Mouse (Mus musculus): ENCODE results near the gene Zdhhc6. TPM values are rescaled to one million over a fixed set of nuclear protein-coding genes. Genes with fewer than 3 reads are reported as not detected.

Zdhhc6 gene
- polyA plus RNA-seq, 1 experiment from 2014 or later, result 72.1 TPM

GRCm38 (mm10) chr19:55258514-55258913 is 57.3 kb downstream of the Zdhhc6 start:
- no peaks in the 10 kb centered on the region for H3K9me3 ChIP-seq (replicated peaks)
- H3K4me3 ChIP-seq, result no peak overlapping the region
- no peak overlapping the region for H3K9ac ChIP-seq
- peaks cover 24% of the 10 kb centered on the region for H3K4me1 ChIP-seq (replicated peaks)
- H3K27ac ChIP-seq (ENCODE audit: poor library complexity, severe bottlenecking), result no peak overlapping the region
- WGBS, result 85% methylated on average over 5 of the region's 5 CpGs
- H3K36me3 ChIP-seq, result no peaks in the 10 kb centered on the region
- H3K27me3 ChIP-seq (replicated peaks), result no peaks in the 10 kb centered on the region
- ATAC-seq (ENCODE audit: insufficient number of reproducible peaks, low FRiP score), result no peak
- no peak overlapping the region for H3K4me2 ChIP-seq

- Histone ChIP-seq H3K36me3 (no peaks in the 10 kb centered on the region), H3K9ac (no peak overlapping the region), H3K27me3 (replicated peaks) (no peaks in the 10 kb centered on the region), H3K27ac (ENCODE audit: poor library complexity, severe bottlenecking) (no peak overlapping the region), H3K4me3 (no peak overlapping the region), H3K4me2 (no peak overlapping the region), H3K9me3 (replicated peaks) (no peaks in the 10 kb centered on the region), H3K4me1 (replicated peaks) (peaks cover 26% of the 10 kb centered on the region)
- 53% methylated on average over 5 of the region's 5 CpGs for WGBS
- no peak for ATAC-seq (ENCODE audit: insufficient number of reproducible peaks, low FRiP score)
Observed at GRCm38 (mm10) chr19:55257656-55258375, 58.0 kb downstream of the Zdhhc6 start.

- Histone ChIP-seq H3K9me3 (replicated peaks) (no peaks in the 10 kb centered on the region), H3K4me1 (replicated peaks) (peaks cover 27% of the 10 kb centered on the region), H3K9ac (no peak overlapping the region), H3K4me2 (no peak overlapping the region), H3K36me3 (no peaks in the 10 kb centered on the region), H3K27ac (ENCODE audit: poor library complexity, severe bottlenecking) (no peak overlapping the region), H3K27me3 (replicated peaks) (no peaks in the 10 kb centered on the region), H3K4me3 (no peak overlapping the region)
- no peak for ATAC-seq (ENCODE audit: insufficient number of reproducible peaks, low FRiP score)
- WGBS, result 85% methylated on average over 9 of the region's 9 CpGs
Observed at GRCm38 (mm10) chr19:55256156-55256555, 59.7 kb downstream of the Zdhhc6 start.

GRCm38 (mm10) chr19:55254513-55255016 is 61.3 kb downstream of the Zdhhc6 start:
- H3K36me3 ChIP-seq, result no peaks in the 10 kb centered on the region
- H3K4me2 ChIP-seq, result peak overlapping the region; percentile 94
- H3K27ac ChIP-seq (ENCODE audit: poor library complexity, severe bottlenecking), result peak overlapping the region; percentile 87; the same call in 1 of the 2 replicates
- H3K9me3 ChIP-seq (replicated peaks), result no peaks in the 10 kb centered on the region
- peak overlapping the region; percentile 83 for H3K9ac ChIP-seq
- H3K4me1 ChIP-seq (replicated peaks), result peaks cover 27% of the 10 kb centered on the region
- H3K27me3 ChIP-seq (replicated peaks), result no peaks in the 10 kb centered on the region
- 17% methylated on average over 5 of the region's 5 CpGs for WGBS
- ATAC-seq (ENCODE audit: insufficient number of reproducible peaks, low FRiP score), result peak; percentile 49; the same call in 1 of the 2 replicates
- H3K4me3 ChIP-seq, result peak overlapping the region; percentile 77

- under 1% methylated on average over 32 of the region's 32 CpGs for WGBS
Observed at GRCm38 (mm10) chr19:55253570-55254441, 62.0 kb downstream of the Zdhhc6 start.

GRCm38 (mm10) chr19:55253239-55253569 is 62.6 kb downstream of the Zdhhc6 start:
- no peaks in the 10 kb centered on the region for H3K36me3 ChIP-seq
- 0 out of 2 replicates have a peak, but pooled peaks cover 4% of the 10 kb centered on the region for H3K27me3 ChIP-seq (replicated peaks)
- peak overlapping the region; percentile 87; the same call in 1 of the 2 replicates for H3K27ac ChIP-seq (ENCODE audit: poor library complexity, severe bottlenecking)
- peak overlapping the region; percentile 94 for H3K4me2 ChIP-seq
- WGBS, result 3% methylated on average over 9 of the region's 9 CpGs
- 0 out of 2 replicates have a peak, but pooled peaks have one; percentile 2 for ATAC-seq (ENCODE audit: insufficient number of reproducible peaks, low FRiP score)
- peak overlapping the region; percentile 77 for H3K4me3 ChIP-seq
- H3K9ac ChIP-seq, result peak overlapping the region; percentile 83
- peaks cover 19% of the 10 kb centered on the region for H3K4me1 ChIP-seq (replicated peaks)
- no peaks in the 10 kb centered on the region for H3K9me3 ChIP-seq (replicated peaks)

More at GRCm38 (mm10) chr19:55253570-55254441, 62.0 kb downstream of the Zdhhc6 start:
- Histone ChIP-seq H3K27ac (ENCODE audit: poor library complexity, severe bottlenecking) (peak overlapping the region; percentile 87), H3K27me3 (replicated peaks) (0 out of 2 replicates have a peak, but pooled peaks cover 4% of the 10 kb centered on the region), H3K4me2 (peak overlapping the region; percentile 94), H3K4me3 (peak overlapping the region; percentile 77), H3K36me3 (no peaks in the 10 kb centered on the region), H3K4me1 (replicated peaks) (peaks cover 21% of the 10 kb centered on the region), H3K9ac (peak overlapping the region; percentile 83), H3K9me3 (replicated peaks) (no peaks in the 10 kb centered on the region)
- peak; percentile 78 for ATAC-seq (ENCODE audit: insufficient number of reproducible peaks, low FRiP score)

- 85% methylated on average over 9 of the region's 9 CpGs for WGBS
- no peaks in the 10 kb centered on the region for H3K36me3 ChIP-seq
- H3K4me2 ChIP-seq, result peak within 1 kb of the TSS; percentile 94
- no peak within 1 kb of the TSS for H3K4me3 ChIP-seq
- H3K9ac ChIP-seq, result no peak within 1 kb of the TSS
- H3K27me3 ChIP-seq (replicated peaks), result 0 out of 2 replicates have a peak, but pooled peaks cover 4% of the 10 kb centered on the region
- H3K9me3 ChIP-seq (replicated peaks), result no peaks in the 10 kb centered on the region
- no peak within 1 kb of the TSS for H3K27ac ChIP-seq (ENCODE audit: poor library complexity, severe bottlenecking)
- no peak for ATAC-seq (ENCODE audit: insufficient number of reproducible peaks, low FRiP score)
- peaks cover 14% of the 10 kb centered on the region; the same call in 1 of the 2 replicates for H3K4me1 ChIP-seq (replicated peaks)
Observed at GRCm38 (mm10) chr19:55251383-55252124, 64.3 kb downstream of the Zdhhc6 start, which contains the start of gene Acsl5. TSS of gene Acsl5 (plus strand) at chr19:55251938.

GRCm38 (mm10) chr19:55250451-55250850 is 65.4 kb downstream of the Zdhhc6 start:
- H3K27me3 ChIP-seq (replicated peaks), result 0 out of 2 replicates have a peak, but pooled peaks cover 4% of the 10 kb centered on the region
- H3K9ac ChIP-seq, result no peak overlapping the region
- no peak overlapping the region for H3K4me3 ChIP-seq
- 70% methylated on average over 5 of the region's 5 CpGs for WGBS
- no peaks in the 10 kb centered on the region for H3K9me3 ChIP-seq (replicated peaks)
- ATAC-seq (ENCODE audit: insufficient number of reproducible peaks, low FRiP score), result no peak
- H3K4me1 ChIP-seq (replicated peaks), result peaks cover 17% of the 10 kb centered on the region
- H3K27ac ChIP-seq (ENCODE audit: poor library complexity, severe bottlenecking), result no peak overlapping the region
- no peak overlapping the region for H3K4me2 ChIP-seq
- no peaks in the 10 kb centered on the region for H3K36me3 ChIP-seq

- no peak for ATAC-seq (ENCODE audit: insufficient number of reproducible peaks, low FRiP score)
- H3K9ac ChIP-seq, result no peak overlapping the region
- 0 out of 2 replicates have a peak, but pooled peaks cover 4% of the 10 kb centered on the region for H3K27me3 ChIP-seq (replicated peaks)
- no peak overlapping the region for H3K27ac ChIP-seq (ENCODE audit: poor library complexity, severe bottlenecking)
- WGBS, result 44% methylated on average over 9 of the region's 9 CpGs
- H3K4me3 ChIP-seq, result no peak overlapping the region
- no peak overlapping the region for H3K4me2 ChIP-seq
- no peaks in the 10 kb centered on the region for H3K36me3 ChIP-seq
- no peaks in the 10 kb centered on the region for H3K9me3 ChIP-seq (replicated peaks)
- peaks cover 19% of the 10 kb centered on the region for H3K4me1 ChIP-seq (replicated peaks)
Observed at GRCm38 (mm10) chr19:55247991-55248520, 67.8 kb downstream of the Zdhhc6 start.

- peaks cover 16% of the 10 kb centered on the region for H3K4me1 ChIP-seq (replicated peaks)
- ATAC-seq (ENCODE audit: insufficient number of reproducible peaks, low FRiP score), result no peak
- H3K27me3 ChIP-seq (replicated peaks), result 0 out of 2 replicates have a peak, but pooled peaks cover 4% of the 10 kb centered on the region
- H3K4me2 ChIP-seq, result no peak overlapping the region
- no peak overlapping the region for H3K27ac ChIP-seq (ENCODE audit: poor library complexity, severe bottlenecking)
- 56% methylated on average over 5 of the region's 5 CpGs for WGBS
- no peak overlapping the region for H3K9ac ChIP-seq
- H3K4me3 ChIP-seq, result no peak overlapping the region
- H3K36me3 ChIP-seq, result no peaks in the 10 kb centered on the region
- H3K9me3 ChIP-seq (replicated peaks), result no peaks in the 10 kb centered on the region
Observed at GRCm38 (mm10) chr19:55247563-55247962, 68.3 kb downstream of the Zdhhc6 start.

Measured in heart, embryonic 12.5 days (tissue).